Mouse (Mus musculus): Measurements from ENCODE around the gene Odf3l1. TPM values are rescaled to one million over a fixed set of nuclear protein-coding genes. Genes with fewer than 3 reads are reported as not detected.

Gene Odf3l1
- polyA plus RNA-seq, 1 experiment from 2014 or later, result 0.84 TPM

- 32% methylated on average over 6 of the region's 6 CpGs for WGBS
- peak overlapping the region; percentile 68 for H3K4me3 ChIP-seq
- H3K4me2 ChIP-seq, result peak overlapping the region; percentile 77
- peak overlapping the region; percentile 91 for H3K27ac ChIP-seq (ENCODE audit: poor library complexity, severe bottlenecking)
- no peaks in the 10 kb centered on the region for H3K9me3 ChIP-seq (replicated peaks)
- ATAC-seq (ENCODE audit: insufficient number of reproducible peaks, low FRiP score), result peak; percentile 57
- H3K36me3 ChIP-seq, result no peaks in the 10 kb centered on the region
- peak overlapping the region; percentile 87 for H3K9ac ChIP-seq
- peaks cover 93% of the 10 kb centered on the region for H3K4me1 ChIP-seq (replicated peaks)
- H3K27me3 ChIP-seq (replicated peaks), result no peaks in the 10 kb centered on the region
Measured at GRCm38 (mm10) chr9:56868292-56868691, 3.8 kb upstream of the Odf3l1 start.

DNA sequence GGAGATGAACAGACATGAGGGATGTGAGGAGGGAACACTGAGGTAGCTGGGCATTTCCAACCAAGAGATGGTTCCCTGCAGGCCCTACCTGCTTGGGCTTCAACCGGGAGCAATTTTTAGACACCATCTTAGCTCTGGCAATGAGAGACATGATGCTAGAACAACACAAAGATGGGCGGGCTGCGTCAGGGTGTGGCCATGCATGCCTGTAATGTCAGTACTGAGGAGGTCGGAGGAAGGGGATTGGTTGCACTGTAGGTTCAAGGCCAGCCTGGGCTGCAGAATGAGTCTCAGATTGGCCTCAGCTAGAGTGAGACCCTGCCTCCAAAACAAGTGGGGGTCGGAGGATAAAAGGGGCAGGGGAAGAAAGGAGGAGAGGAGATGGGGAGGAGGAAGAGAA is 2.0 kb upstream of the Odf3l1 start:
- Histone ChIP-seq H3K4me2 (peak overlapping the region; percentile 77), H3K27me3 (replicated peaks) (no peaks in the 10 kb centered on the region), H3K9me3 (replicated peaks) (no peaks in the 10 kb centered on the region), H3K4me3 (peak overlapping the region; percentile 68), H3K9ac (peak overlapping the region; percentile 87), H3K36me3 (no peaks in the 10 kb centered on the region), H3K27ac (ENCODE audit: poor library complexity, severe bottlenecking) (peak overlapping the region; percentile 91), H3K4me1 (replicated peaks) (peaks cover 74% of the 10 kb centered on the region)
- ATAC-seq (ENCODE audit: insufficient number of reproducible peaks, low FRiP score), result no peak
- 59% methylated on average over 5 of the region's 5 CpGs for WGBS

GRCm38 (mm10) chr9:56865673-56866400 is 1.4 kb upstream of the Odf3l1 start:
- ATAC-seq (ENCODE audit: insufficient number of reproducible peaks, low FRiP score), result no peak
- WGBS, result 29% methylated on average over 11 of the region's 11 CpGs
- no peaks in the 10 kb centered on the region; the same call in 1 of the 2 replicates for H3K27me3 ChIP-seq (replicated peaks)
- H3K4me1 ChIP-seq (replicated peaks), result peaks cover 71% of the 10 kb centered on the region
- H3K27ac ChIP-seq (ENCODE audit: poor library complexity, severe bottlenecking), result peak overlapping the region; percentile 91
- H3K36me3 ChIP-seq, result no peaks in the 10 kb centered on the region
- H3K4me3 ChIP-seq, result peak overlapping the region; percentile 68
- H3K9ac ChIP-seq, result peak overlapping the region; percentile 87
- H3K4me2 ChIP-seq, result peak overlapping the region; percentile 77
- H3K9me3 ChIP-seq (replicated peaks), result no peaks in the 10 kb centered on the region

DNA sequence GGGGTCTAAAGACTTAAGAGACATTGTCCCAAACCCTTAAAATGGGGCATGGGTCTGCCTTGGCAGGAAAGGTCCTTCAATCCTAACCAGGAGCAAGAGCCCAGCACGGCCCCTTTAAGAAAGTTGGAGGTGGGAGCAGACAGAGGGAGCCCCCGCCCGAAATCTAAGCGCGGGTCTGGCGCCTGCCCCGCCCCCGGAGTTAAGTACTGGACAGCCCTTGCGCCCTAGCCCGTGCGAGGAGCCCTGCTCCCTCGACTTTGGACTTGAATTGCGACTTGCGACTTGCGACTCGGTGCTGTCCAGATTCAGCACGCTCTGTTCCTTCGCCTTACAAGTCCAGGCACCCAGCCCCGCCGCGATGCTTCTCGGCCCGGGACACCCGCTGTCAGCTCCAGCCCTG is 353 bp upstream of the Odf3l1 start, which contains the start of gene Cspg4:
Gene Cspg4 (plus strand): TSS at position 202 of the 400 bp plus-strand sequence.
- H3K4me1 ChIP-seq (replicated peaks), result peaks cover 70% of the 10 kb centered on the region
- H3K27ac ChIP-seq (ENCODE audit: poor library complexity, severe bottlenecking), result peak within 1 kb of the TSS; percentile 91
- H3K9me3 ChIP-seq (replicated peaks), result no peaks in the 10 kb centered on the region
- peak within 1 kb of the TSS; percentile 68 for H3K4me3 ChIP-seq
- H3K9ac ChIP-seq, result peak within 1 kb of the TSS; percentile 87
- peak within 1 kb of the TSS; percentile 77 for H3K4me2 ChIP-seq
- H3K36me3 ChIP-seq, result no peaks in the 10 kb centered on the region
- ATAC-seq (ENCODE audit: insufficient number of reproducible peaks, low FRiP score), result peak; percentile 74
- no peaks in the 10 kb centered on the region; the same call in 1 of the 2 replicates for H3K27me3 ChIP-seq (replicated peaks)
- 2% methylated on average over 24 of the region's 24 CpGs for WGBS

GRCm38 (mm10) chr9:56862863-56863262 is 1.6 kb downstream of the Odf3l1 start:
- 67% methylated on average over 2 of the region's 2 CpGs for WGBS
- H3K9ac ChIP-seq, result no peak overlapping the region
- no peak for ATAC-seq (ENCODE audit: insufficient number of reproducible peaks, low FRiP score)
- H3K27me3 ChIP-seq (replicated peaks), result peaks cover 6% of the 10 kb centered on the region; the same call in 1 of the 2 replicates
- H3K36me3 ChIP-seq, result no peaks in the 10 kb centered on the region
- peaks cover 56% of the 10 kb centered on the region for H3K4me1 ChIP-seq (replicated peaks)
- H3K9me3 ChIP-seq (replicated peaks), result no peaks in the 10 kb centered on the region
- no peak overlapping the region for H3K27ac ChIP-seq (ENCODE audit: poor library complexity, severe bottlenecking)
- H3K4me2 ChIP-seq, result no peak overlapping the region
- no peak overlapping the region for H3K4me3 ChIP-seq

GRCm38 (mm10) chr9:56860486-56861269 is 3.8 kb downstream of the Odf3l1 start:
- Histone ChIP-seq H3K4me2 (no peak overlapping the region), H3K4me3 (no peak overlapping the region), H3K9me3 (replicated peaks) (no peaks in the 10 kb centered on the region), H3K36me3 (no peaks in the 10 kb centered on the region), H3K27ac (ENCODE audit: poor library complexity, severe bottlenecking) (no peak overlapping the region), H3K27me3 (replicated peaks) (peaks cover 6% of the 10 kb centered on the region; the same call in 1 of the 2 replicates), H3K9ac (no peak overlapping the region), H3K4me1 (replicated peaks) (peaks cover 37% of the 10 kb centered on the region)
- ATAC-seq (ENCODE audit: insufficient number of reproducible peaks, low FRiP score), result no peak
- 62% methylated on average over 15 of the region's 15 CpGs for WGBS

GRCm38 (mm10) chr9:56860035-56860434 is 4.4 kb downstream of the Odf3l1 start:
- no peak overlapping the region for H3K4me2 ChIP-seq

GRCm38 (mm10) chr9:56857463-56857862 is 7.0 kb downstream of the Odf3l1 start:
- Histone ChIP-seq H3K27ac (ENCODE audit: poor library complexity, severe bottlenecking) (no peak overlapping the region), H3K9me3 (replicated peaks) (no peaks in the 10 kb centered on the region), H3K4me3 (no peak overlapping the region), H3K36me3 (no peaks in the 10 kb centered on the region), H3K27me3 (replicated peaks) (peaks cover 6% of the 10 kb centered on the region; the same call in 1 of the 2 replicates), H3K4me1 (replicated peaks) (peaks cover 30% of the 10 kb centered on the region), H3K9ac (no peak overlapping the region), H3K4me2 (no peak overlapping the region)
- no peak for ATAC-seq (ENCODE audit: insufficient number of reproducible peaks, low FRiP score)
- 41% methylated on average over 3 of the region's 3 CpGs for WGBS

More at GRCm38 (mm10) chr9:56860035-56860434, 4.4 kb downstream of the Odf3l1 start:
- Histone ChIP-seq H3K9ac (no peak overlapping the region), H3K27me3 (replicated peaks) (peaks cover 6% of the 10 kb centered on the region; the same call in 1 of the 2 replicates), H3K36me3 (no peaks in the 10 kb centered on the region), H3K4me1 (replicated peaks) (peaks cover 32% of the 10 kb centered on the region), H3K27ac (ENCODE audit: poor library complexity, severe bottlenecking) (no peak overlapping the region), H3K9me3 (replicated peaks) (no peaks in the 10 kb centered on the region), H3K4me3 (no peak overlapping the region)
- ATAC-seq (ENCODE audit: insufficient number of reproducible peaks, low FRiP score), result no peak
- WGBS, result 38% methylated on average over 3 of the region's 3 CpGs

DNA sequence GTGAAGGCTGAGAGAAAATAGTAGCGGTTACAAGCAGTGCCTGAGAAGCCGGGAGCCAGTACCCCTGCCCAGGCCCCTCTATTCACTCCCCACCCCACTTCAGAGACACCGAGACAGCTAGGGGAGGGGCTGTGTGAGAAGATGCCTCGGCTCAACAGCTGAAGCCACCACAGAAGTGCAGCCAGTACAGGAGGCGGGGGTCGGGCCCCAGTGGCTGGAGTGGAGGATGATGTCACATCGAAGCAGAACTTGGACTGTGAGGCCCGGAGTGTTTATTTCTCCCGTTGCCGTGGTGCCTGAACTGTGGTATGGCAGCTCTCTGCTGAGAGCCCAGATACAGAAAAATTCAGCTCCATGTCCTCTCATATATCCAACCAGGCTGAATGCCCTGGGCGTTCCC is 12.7 kb downstream of the Odf3l1 start:
- no peaks in the 10 kb centered on the region for H3K27me3 ChIP-seq (replicated peaks)
- peak overlapping the region; percentile 43 for H3K4me2 ChIP-seq
- peak overlapping the region; percentile 73 for H3K27ac ChIP-seq (ENCODE audit: poor library complexity, severe bottlenecking)
- WGBS, result 22% methylated on average over 11 of the region's 11 CpGs
- H3K4me3 ChIP-seq, result no peak overlapping the region
- peak; percentile 82 for ATAC-seq (ENCODE audit: insufficient number of reproducible peaks, low FRiP score)
- H3K36me3 ChIP-seq, result no peaks in the 10 kb centered on the region
- peak overlapping the region; percentile 61 for H3K9ac ChIP-seq
- peaks cover 37% of the 10 kb centered on the region for H3K4me1 ChIP-seq (replicated peaks)
- H3K9me3 ChIP-seq (replicated peaks), result no peaks in the 10 kb centered on the region

GRCm38 (mm10) chr9:56850905-56851252 is 13.6 kb downstream of the Odf3l1 start:
- H3K36me3 ChIP-seq, result no peaks in the 10 kb centered on the region
- peaks cover 37% of the 10 kb centered on the region for H3K4me1 ChIP-seq (replicated peaks)
- WGBS, result 65% methylated on average over 4 of the region's 4 CpGs
- H3K4me3 ChIP-seq, result no peak overlapping the region
- H3K4me2 ChIP-seq, result no peak overlapping the region
- H3K9me3 ChIP-seq (replicated peaks), result no peaks in the 10 kb centered on the region
- H3K27ac ChIP-seq (ENCODE audit: poor library complexity, severe bottlenecking), result 0 out of 2 replicates have a peak overlapping the region, but pooled peaks have one; percentile 73
- H3K27me3 ChIP-seq (replicated peaks), result no peaks in the 10 kb centered on the region
- no peak for ATAC-seq (ENCODE audit: insufficient number of reproducible peaks, low FRiP score)
- H3K9ac ChIP-seq, result no peak overlapping the region

Measured in heart, embryonic 12.5 days (tissue).